Mouse (Mus musculus): ENCODE results near the gene Supt20.

Gene Supt20

GRCm38 (mm10) chr3:54692202-54693055, at the start of gene Supt20:
TSS of gene Supt20 (plus strand) at chr3:54692807.
- DNase-seq (ENCODE audit: low spot score in 2 of 2), result peak; percentile 93 to 94

DNA sequence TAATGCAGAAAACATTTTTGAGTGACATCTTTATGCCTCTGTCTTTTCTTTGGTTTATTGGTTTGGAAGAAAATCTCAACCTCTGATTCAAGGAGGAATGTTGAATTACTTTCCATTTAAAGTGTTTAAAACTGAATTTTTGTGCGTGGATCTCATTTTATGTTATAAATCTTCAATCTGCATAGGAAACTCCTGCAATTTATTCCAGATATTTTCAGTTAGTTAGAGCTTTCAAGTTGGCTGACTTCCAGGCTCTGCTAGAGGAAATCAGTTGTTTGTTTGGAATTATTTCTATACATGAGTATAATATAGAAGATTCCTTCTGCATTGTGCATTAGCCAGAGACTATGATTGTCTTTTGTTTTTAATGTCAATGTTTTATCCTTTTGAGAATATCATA, 49.8 kb upstream of the Supt20 start:
- DNase-seq (ENCODE audit: low spot score in 2 of 2), result no peak

DNA sequence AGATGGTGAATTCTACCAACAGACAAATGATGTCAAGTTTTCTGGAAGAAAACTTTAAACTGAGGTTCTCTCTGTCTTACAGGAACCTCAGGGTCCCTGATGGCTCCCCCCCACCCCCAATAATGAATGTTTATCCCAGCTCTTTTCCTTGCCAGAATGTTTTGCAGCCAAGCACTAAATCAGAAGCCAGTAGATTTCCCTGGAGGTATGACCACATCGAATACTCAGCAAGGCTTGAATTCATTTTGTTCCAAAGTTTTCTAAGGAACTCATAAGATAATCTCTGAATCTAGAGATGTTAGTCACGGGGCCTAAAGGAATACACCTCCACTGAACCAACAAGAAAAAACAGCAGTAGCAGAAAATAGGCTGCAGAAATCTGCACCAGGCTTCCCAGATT, 45.0 kb upstream of the Supt20 start:
- peak; percentile 9 to 57 for DNase-seq (ENCODE audit: low spot score in 2 of 2)

GRCm38 (mm10) chr3:54651576-54651975, 41.0 kb upstream of the Supt20 start:
- no peak for DNase-seq (ENCODE audit: low spot score in 2 of 2)

GRCm38 (mm10) chr3:54654169-54654568, 38.4 kb upstream of the Supt20 start:
- no peak for DNase-seq (ENCODE audit: low spot score in 2 of 2)

DNA sequence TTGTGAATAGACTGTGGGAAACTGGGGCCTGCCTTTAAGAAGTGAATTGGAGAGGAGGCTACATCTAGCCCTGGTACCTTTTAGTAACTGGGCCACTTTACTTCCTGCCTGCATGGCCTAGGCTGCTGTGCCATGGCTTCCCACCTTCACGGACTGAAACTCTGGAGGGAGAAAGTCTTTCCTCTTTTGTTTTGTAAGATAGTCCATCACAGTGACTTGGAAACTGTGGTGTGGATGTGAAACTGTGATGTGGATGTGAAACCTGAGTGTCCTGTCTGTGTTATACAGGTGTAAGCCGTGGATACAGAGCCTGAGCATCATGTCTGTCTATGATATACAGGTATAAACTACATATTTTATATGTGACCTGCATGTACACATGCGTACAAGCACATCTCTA, 35.5 kb upstream of the Supt20 start:
- no peak for DNase-seq (ENCODE audit: low spot score in 2 of 2)

- DNase-seq (ENCODE audit: low spot score in 2 of 2), result peak; percentile 3 to 14
These were observed 34.5 kb upstream of the Supt20 start for GRCm38 (mm10) chr3:54657888-54658626.

GRCm38 (mm10) chr3:54659736-54660135, 32.9 kb upstream of the Supt20 start:
- DNase-seq (ENCODE audit: low spot score in 2 of 2), result no peak

GRCm38 (mm10) chr3:54662411-54662810, 30.2 kb upstream of the Supt20 start:
- no peak for DNase-seq (ENCODE audit: low spot score in 2 of 2)

- no peak for DNase-seq (ENCODE audit: low spot score in 2 of 2)
These were observed 24.5 kb upstream of the Supt20 start for GRCm38 (mm10) chr3:54668141-54668540.

DNA sequence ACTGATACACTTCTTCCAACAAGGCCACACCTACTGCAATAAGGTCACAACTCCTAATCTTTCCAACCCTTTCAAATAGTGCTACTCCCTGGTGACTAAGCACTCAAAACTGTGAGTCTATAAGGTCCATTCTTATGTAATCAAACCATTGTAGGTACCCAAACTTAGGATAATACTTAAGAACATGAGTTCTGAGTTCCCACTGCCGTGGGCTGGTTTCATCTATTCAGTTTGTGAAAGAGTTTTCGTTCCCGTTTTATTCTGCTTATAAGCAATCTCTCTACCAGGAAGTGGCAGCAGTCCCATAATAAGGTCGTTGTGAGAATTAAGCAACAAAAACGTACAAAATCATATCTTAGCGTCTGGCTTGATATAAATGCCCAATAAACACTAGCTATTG, 23.9 kb upstream of the Supt20 start:
- DNase-seq (ENCODE audit: low spot score in 2 of 2), result no peak

- DNase-seq (ENCODE audit: low spot score in 2 of 2), result no peak
These were observed 23.0 kb upstream of the Supt20 start for GRCm38 (mm10) chr3:54669559-54669958.

DNA sequence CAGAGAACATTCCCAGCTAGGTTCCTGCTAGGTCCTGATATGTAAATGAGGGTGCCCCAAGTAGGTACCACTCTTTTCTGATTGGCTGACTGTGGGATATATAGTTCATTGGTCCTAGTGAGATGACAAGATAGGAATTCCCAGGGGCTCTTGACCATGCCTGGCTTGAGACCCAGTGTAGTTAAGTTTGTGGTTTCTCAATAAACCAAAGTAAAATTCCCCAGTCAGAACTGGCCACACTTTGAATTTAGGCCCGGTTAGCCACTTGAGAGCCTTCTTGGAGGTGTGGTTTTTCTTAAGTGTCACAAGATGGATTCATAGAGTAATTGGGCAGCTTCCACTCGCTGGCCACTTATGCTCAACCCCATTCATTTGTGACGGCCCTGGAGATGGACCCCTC, 20.5 kb upstream of the Supt20 start:
- no peak for DNase-seq (ENCODE audit: low spot score in 2 of 2)

GRCm38 (mm10) chr3:54672557-54673529, 19.8 kb upstream of the Supt20 start:
- DNase-seq (ENCODE audit: low spot score in 2 of 2), result peak in 1 of 2 experiments; percentile 36

GRCm38 (mm10) chr3:54676818-54677217, 15.8 kb upstream of the Supt20 start:
- DNase-seq (ENCODE audit: low spot score in 2 of 2), result no peak

- DNase-seq (ENCODE audit: low spot score in 2 of 2), result no peak
These were observed 11.1 kb upstream of the Supt20 start for GRCm38 (mm10) chr3:54681310-54682204.

DNA sequence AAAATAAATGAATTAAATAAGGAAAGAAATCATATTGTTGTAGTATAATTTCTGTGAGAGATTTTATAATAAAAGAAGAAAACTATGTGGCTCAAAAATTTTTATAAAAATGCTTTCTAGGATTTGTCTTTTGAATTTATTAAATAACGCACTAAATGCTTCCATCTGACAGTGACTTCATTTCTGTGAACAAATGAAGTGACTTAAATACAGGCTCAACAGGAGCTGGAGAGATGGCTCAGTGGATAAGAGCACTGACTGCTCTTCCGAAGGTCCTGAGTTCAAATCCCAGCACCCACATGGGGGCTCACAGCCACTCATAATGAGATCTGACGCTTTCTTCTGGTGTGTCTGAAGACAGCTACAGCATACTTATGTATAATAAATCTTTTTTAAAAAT, 7.4 kb upstream of the Supt20 start:
- DNase-seq (ENCODE audit: low spot score in 2 of 2), result no peak

GRCm38 (mm10) chr3:54687245-54687644, 5.4 kb upstream of the Supt20 start:
- no peak for DNase-seq (ENCODE audit: low spot score in 2 of 2)

DNA sequence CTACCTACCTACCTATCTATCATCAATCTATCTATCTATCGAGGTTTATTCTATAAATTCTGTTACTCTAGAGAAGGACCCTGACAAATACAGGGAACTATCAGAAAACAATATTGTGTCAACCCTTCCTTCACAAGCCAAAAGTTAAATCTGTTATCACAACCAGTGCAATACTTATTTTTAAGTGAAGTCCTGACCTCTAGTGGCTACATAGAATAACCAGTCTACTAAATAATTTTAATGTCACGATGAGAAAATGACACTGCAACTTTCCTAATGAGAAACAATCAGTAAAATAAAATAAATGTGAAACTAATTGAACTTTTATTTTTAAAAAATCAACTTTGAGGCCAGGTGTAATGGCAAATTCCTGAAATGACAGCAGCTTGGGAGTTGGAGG, 3.5 kb upstream of the Supt20 start:
- no peak for DNase-seq (ENCODE audit: low spot score in 2 of 2)

GRCm38 (mm10) chr3:54693056-54693415, 429 bp downstream of the Supt20 start:
- no peak for DNase-seq (ENCODE audit: low spot score in 2 of 2)

GRCm38 (mm10) chr3:54699759-54700301, 7.2 kb downstream of the Supt20 start:
- DNase-seq (ENCODE audit: low spot score in 2 of 2), result no peak
